Mouse (Mus musculus) liver, embryonic 18 days (tissue): ENCODE measurements around the gene Olfr617. TPM values are rescaled to one million over a fixed set of nuclear protein-coding genes. Genes with fewer than 3 reads are reported as not detected.

Source experiments
- polyA plus RNA-seq: library from polyadenylated mRNA; depleted of rRNA; stranded (reverse); fragments of >200 nt; gene quantifications from 2 replicates; pipeline ENCODE4 v1.2.3, GENCODE M21; 2012; rRNA removed

The Olfr617 gene
- polyA plus RNA-seq, result not detected in 2 replicates

GRCm38 (mm10) chr7:103572761-103573160 lies at the start of gene Olfr617:
Gene Olfr617, plus strand, starts transcription at chr7:103573061.

GRCm38 (mm10) chr7:103542617-103543016 lies 30.2 kb upstream of the Olfr617 start, which contains the start of gene Olfr612:
Gene Olfr612, minus strand, starts transcription at chr7:103542717.

DNA sequence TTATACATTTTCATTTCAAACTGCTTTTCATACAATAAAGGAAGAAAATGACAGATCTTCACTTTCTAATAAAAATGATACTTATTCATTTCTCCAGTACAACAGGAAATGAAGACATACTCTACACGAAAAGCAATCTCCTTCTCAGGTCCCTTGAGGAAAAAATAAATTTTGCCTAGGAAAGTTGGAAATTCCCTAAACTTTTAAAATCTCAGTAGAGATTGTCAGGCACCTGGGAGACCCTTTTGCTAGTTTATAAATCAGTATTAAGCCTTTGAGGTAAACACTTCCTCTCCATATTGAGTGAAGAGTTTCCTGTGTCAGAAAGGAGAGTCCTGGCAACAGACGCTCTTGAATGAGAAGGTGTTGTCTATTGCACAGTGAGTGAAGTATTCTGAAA lies 25.1 kb upstream of the Olfr617 start, which contains the start of gene Olfr613:
TSS of gene Olfr613 (plus strand) at position 301 of the 400 bp plus-strand sequence.

DNA sequence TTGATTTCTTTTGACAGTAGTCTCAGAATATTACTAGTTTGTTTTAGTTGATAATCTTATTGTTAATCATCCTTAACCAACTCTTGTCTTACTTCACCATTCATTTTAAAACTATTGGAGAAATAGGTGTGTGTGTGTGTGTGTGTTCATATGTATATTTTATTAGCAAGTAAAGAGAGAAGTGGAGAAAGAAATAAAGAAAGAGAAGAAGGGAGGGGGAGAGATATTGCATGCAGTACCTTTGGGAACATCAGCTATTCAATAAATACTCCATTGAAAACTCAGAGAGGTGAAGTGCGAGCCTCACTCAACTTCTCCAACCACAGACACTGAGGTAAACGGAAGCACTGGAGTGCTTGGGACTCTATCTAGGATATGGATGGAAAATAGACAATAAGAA lies 17.1 kb upstream of the Olfr617 start, which contains the start of gene Olfr615:
TSS of gene Olfr615 (plus strand) at position 301 of the 400 bp plus-strand sequence.

GRCm38 (mm10) chr7:103569043-103569442 lies 3.8 kb upstream of the Olfr617 start, which contains the start of gene Olfr616:
Gene Olfr616, minus strand, starts transcription at chr7:103569143.

DNA sequence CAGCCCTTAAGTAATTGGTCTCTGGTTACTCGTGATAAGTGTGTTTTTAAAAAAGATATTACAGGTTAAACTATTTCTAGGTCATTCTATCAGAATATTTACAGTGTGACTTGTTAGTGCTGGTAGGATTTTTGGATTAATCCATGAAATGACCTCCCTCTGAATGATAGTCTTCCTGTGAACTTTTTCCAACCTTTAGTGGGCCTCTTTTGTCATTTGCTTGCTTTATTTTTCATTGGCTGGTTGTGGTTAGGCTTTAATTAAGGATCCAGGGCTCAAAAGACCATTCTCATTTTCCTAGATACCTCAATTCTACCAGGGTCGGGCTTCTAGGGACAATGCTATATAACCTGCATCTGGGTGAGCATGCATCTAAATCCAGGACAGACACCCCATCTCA lies 16.9 kb downstream of the Olfr617 start, which contains the start of gene Olfr618:
TSS of gene Olfr618 (plus strand) at position 301 of the 400 bp plus-strand sequence.

DNA sequence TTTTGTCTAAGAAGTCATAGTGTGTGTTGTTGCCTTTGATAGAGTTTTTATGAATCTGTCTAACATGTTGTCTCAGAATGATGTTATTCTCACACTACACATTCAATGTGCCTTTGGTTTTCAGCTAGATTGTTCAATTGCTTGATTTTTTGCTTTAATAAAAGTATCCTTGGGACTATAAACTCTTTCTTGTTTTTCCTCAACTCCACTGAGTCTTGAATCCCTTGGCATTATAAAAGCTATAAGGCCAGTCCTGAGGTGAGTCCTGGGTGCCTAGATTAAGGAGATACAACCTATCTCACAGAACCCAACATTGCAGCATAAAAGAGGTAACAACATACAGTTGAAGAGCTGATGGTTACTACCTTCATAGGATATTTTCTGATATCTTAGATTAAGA lies 27.4 kb downstream of the Olfr617 start, which contains the start of gene Olfr619:
TSS of gene Olfr619 (plus strand) at position 301 of the 400 bp plus-strand sequence.

DNA sequence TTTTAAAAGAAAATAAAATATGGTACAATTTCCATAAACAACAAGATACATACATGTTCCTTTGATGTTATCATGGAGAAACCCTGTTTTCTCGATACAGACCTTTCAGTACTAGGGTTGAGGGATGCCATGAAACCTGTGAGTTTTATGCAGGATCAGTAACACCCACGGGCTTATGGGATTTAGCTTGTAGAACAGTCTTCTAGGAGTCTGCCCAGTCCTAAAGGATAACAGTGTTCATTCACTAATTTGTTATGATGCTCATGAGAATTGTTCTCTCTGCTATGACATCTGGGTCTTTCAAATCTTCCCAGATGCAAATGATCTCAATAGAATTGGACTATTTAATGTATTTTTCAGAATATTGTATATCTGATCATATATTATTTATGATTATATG lies 39.6 kb downstream of the Olfr617 start, which contains the start of gene Olfr620:
TSS of gene Olfr620 (minus strand) at position 101 of the 400 bp plus-strand sequence.

Other genes starting within 250 kb of the Olfr617 start
- not detected in 2 replicates for gene Olfr598, start 249.5 kb upstream of the Olfr617 start, polyA plus RNA-seq
- gene Olfr599, start 237.1 kb upstream of the Olfr617 start, polyA plus RNA-seq, result not detected in 2 replicates
- not detected in 2 replicates for gene Olfr600, start 223.4 kb upstream of the Olfr617 start, polyA plus RNA-seq
- not detected in 2 replicates for gene Olfr601, start 210.4 kb upstream of the Olfr617 start, polyA plus RNA-seq
- gene Olfr603, start 186.9 kb upstream of the Olfr617 start, polyA plus RNA-seq, result not detected in 2 replicates
- not detected in 2 replicates for gene Usp17lc, start 158.0 kb upstream of the Olfr617 start, polyA plus RNA-seq
- gene Olfr605, start 127.6 kb upstream of the Olfr617 start, polyA plus RNA-seq, result not detected in 2 replicates
- gene Olfr606, start 124.0 kb upstream of the Olfr617 start, polyA plus RNA-seq, result not detected in 2 replicates
- gene Olfr607, start 108.9 kb upstream of the Olfr617 start, polyA plus RNA-seq, result not detected in 2 replicates
- gene Olfr608, start 103.2 kb upstream of the Olfr617 start, polyA plus RNA-seq, result not detected in 2 replicates
- gene Olfr609, start 75.0 kb upstream of the Olfr617 start, polyA plus RNA-seq, result not detected in 2 replicates
- gene Olfr610, start 60.9 kb upstream of the Olfr617 start, polyA plus RNA-seq, result not detected in 2 replicates
- not detected in 2 replicates for gene Olfr611, start 52.2 kb upstream of the Olfr617 start, polyA plus RNA-seq
- gene Olfr612, start 30.3 kb upstream of the Olfr617 start, polyA plus RNA-seq, result not detected in 2 replicates
- not detected in 2 replicates for gene Olfr613, start 25.0 kb upstream of the Olfr617 start, polyA plus RNA-seq
- gene Olfr615, start 17.0 kb upstream of the Olfr617 start, polyA plus RNA-seq, result not detected in 2 replicates
- not detected in 2 replicates for gene Olfr616, start 3.9 kb upstream of the Olfr617 start, polyA plus RNA-seq
- gene Olfr618, start 17.0 kb downstream of the Olfr617 start, polyA plus RNA-seq, result not detected in 2 replicates
- gene Olfr619, start 27.5 kb downstream of the Olfr617 start, polyA plus RNA-seq, result not detected in 2 replicates
- not detected in 2 replicates for gene Olfr620, start 39.5 kb downstream of the Olfr617 start, polyA plus RNA-seq
- 0.02 TPM in 1 of 2 replicates, not detected in the other for gene Olfr622, start 69.6 kb downstream of the Olfr617 start, polyA plus RNA-seq
- gene Olfr623, start 90.6 kb downstream of the Olfr617 start, polyA plus RNA-seq, result not detected in 2 replicates
- 0.01 TPM in 2 replicates for gene Olfr624, start 98.1 kb downstream of the Olfr617 start, polyA plus RNA-seq
- gene Olfr625-ps1, start 109.7 kb downstream of the Olfr617 start, polyA plus RNA-seq, result not detected in 2 replicates
- not detected in 2 replicates for gene Olfr243, start 141.6 kb downstream of the Olfr617 start, polyA plus RNA-seq
- not detected in 2 replicates for gene Olfr628, start 157.3 kb downstream of the Olfr617 start, polyA plus RNA-seq
- gene Olfr629, start 171.9 kb downstream of the Olfr617 start, polyA plus RNA-seq, result 0.03 and 0.10 TPM in 2 replicates
- 0.01 and 0.02 TPM in 2 replicates for gene Olfr630, start 184.3 kb downstream of the Olfr617 start, polyA plus RNA-seq
- gene Olfr69, start 198.5 kb downstream of the Olfr617 start, polyA plus RNA-seq, result 0.03 TPM in 1 of 2 replicates, not detected in the other
- 0.04 and 0.08 TPM in 2 replicates for gene Olfr68, start 206.6 kb downstream of the Olfr617 start, polyA plus RNA-seq
- gene Olfr67, start 218.8 kb downstream of the Olfr617 start, polyA plus RNA-seq, result 0.01 TPM in 2 replicates
- 28,363 and 31,511 TPM in 2 replicates for gene Hbb-bt, start 240.9 kb downstream of the Olfr617 start, polyA plus RNA-seq